Mouse (Mus musculus) ovary, adult 18-20 months (tissue): ENCODE measurements at regions not wholly inside any gene's neighbourhood (a gene's known extent, or its start where the extent isn't known, plus 50 kb on each side); places are given as distances from the start of the nearest gene placed in this dataset.
"Not testable (repeated sequence)": the region's sequence is repeated elsewhere in the genome, so short reads cannot be mapped to it uniquely, and the experiment has no call there.

Experiments used
- DNase-seq: peaks from one replicate; pipeline ENCODE4 v3.0.0; 2022; ENCODE audit warnings: low spot score, mixed read lengths

DNA sequence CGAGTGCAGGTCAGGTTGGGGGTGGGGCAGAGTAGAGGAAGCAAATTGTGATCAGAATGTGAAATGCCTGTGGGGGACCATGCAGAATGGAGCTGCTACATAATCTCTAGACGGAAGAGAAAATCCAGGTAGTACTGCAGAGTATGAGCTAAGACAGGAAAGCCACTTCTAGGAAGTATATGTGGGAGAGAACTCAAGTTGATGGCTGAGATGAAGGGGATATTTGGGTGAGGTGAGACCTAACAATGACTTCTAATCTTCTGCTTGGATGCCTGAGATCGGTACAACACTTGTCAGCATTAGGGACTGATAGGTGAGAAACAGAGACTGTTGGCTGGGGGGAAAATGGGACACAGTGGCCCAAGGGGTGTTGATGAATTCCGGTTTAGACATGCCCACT lies 81.4 kb upstream of the Cpsf6 start:
- DNase-seq, result no peak

GRCm38 (mm10) chr10:117460366-117460730 lies 80.5 kb upstream of the Cpsf6 start:
- DNase-seq, result no peak

DNA sequence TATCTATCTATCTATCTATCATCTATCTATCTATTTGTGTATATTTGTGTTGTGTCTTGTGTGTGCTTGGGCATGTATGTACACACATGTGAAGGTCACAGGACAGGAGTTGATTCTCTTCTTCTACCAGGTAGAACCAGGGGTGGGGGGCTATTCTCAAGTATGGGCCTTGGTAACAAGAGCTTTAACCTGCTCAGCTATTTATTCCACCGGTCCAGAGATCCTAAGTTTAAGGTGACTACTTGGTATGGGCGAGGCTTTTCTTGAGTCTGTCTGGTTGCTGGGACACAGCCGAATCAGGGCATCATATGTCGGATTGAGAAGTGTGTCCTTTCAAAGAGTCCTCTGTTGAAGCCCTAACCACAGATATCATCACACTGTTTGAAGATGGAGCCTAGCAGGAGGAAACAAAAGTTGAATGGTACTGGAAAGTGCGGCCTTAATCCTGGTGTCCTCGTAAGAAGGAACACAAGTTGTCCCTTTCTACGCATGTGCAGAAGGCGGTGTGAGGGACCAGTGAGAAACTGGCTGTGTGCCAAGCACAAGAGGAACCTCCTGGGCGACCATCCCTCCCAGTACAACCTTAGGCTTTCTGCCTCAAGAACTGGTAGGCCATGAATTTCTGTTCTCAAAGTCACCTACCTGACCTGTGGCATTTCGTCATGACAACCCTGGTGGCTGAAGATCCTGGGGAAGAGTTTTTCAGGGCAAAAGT lies 80.0 kb upstream of the Cpsf6 start:
- DNase-seq, result no peak

GRCm38 (mm10) chr10:117459041-117459475 lies 79.2 kb upstream of the Cpsf6 start:
- no peak for DNase-seq

DNA sequence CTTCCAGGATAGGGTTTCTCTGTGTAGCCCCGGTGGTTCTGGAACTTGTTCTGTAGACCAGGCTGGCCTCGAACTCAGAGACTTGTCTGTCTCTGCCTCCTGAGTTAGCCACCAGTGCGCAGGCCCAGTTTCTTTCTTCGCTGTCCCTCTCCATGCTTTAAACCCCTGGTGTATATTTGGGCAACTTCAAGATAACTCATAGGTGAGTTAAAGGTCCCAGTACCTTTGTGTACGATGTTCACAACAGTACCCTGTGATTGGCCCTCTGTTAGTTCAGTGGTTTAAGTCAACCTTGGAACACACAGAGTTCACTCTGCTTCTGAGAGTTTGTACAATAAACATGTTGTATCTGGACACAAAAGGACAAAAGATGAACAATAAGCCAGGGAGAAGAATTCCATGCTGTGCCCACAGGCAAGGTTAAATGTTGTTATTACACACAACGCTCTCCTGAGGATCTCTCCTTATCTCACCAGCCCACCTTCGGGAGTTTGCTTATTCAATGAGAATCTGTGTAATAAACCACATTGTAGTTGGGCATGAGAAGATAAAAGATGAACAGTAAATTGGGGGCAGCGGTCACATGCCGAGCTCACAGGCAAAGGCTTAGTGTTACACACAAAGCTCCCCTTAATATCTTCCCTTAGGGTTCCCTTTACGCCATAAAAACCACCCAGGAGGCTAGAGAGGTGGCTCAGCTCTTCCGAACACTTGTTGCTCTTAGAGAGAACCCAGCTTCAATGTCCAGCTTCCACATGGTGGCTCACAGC lies 78.6 kb upstream of the Cpsf6 start:
- DNase-seq, result no peak

- no peak for DNase-seq
Measured at GRCm38 (mm10) chr10:117457701-117457950, 77.8 kb upstream of the Cpsf6 start.

DNA sequence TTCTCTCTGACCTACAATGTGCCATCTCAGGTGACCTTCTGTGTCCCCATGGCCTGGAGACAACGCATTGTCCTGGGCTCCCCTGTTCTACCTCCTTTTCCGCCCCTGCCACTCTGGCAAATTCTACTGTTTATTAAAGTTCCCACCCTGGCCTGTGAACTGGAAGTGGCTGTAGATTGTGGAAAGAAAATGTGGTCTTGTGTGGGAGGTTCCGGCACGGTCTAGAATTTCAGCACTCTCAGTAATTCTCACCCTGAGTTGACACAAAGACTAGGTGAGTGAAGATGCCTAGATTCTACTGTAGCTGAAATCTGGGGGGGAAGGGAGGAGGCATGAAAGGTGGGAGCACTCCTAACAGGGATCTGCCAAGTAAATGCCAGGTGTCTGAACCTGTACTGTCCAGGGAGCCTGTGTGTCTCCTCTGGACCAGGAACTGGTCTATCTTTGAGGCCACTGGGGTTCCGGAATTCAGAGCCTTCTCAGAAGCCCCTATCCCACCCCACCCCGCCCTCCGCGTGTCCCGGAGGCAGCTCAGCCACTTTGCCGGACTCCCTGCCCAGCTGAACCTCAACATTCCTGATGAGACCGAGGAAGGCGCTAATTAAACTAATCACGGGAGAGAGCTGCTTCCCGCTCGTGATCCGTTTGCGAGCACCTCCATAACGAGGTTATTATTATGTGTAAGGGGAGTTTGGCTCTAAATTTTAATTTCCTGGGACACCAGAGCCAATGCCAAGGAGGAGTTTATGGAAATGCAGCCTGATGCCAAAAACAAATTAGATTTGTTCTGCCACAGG lies 77.3 kb upstream of the Cpsf6 start:
- DNase-seq, result no peak

- no peak for DNase-seq
Measured at GRCm38 (mm10) chr10:117456427-117456826, 76.6 kb upstream of the Cpsf6 start.

DNA sequence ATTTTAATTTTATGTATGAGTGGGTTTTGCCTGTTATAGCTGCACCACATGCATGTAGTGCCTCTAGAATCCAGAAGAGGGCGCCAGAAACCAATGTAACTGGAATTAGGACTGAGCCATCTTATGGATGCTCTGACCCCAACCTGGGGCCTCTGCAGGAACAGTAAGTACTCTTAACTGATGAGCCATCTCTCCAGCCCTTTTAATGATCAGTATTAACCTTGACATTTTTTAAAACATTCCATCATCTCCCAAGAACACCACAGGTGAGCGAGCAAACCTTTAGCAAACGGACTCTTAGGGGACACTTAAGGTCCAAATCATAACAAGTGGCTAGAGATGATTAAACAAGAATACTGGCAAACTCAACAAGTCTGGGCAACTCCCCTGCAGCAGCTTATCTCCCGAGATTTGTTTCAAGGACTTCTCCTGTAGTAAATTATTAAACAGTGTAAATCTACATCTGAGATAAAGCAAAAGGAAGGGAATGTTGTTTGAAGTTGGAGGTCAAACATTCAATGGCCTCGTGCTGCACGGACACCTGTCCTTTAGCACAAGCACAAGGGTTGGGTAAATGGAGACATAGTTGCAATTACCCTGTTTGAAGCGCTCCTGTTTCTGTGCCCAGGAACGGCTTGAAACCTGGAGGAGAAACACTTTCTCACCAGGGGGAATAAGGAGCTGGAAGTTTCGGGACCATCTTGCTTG lies 75.9 kb upstream of the Cpsf6 start:
- DNase-seq, result no peak

DNA sequence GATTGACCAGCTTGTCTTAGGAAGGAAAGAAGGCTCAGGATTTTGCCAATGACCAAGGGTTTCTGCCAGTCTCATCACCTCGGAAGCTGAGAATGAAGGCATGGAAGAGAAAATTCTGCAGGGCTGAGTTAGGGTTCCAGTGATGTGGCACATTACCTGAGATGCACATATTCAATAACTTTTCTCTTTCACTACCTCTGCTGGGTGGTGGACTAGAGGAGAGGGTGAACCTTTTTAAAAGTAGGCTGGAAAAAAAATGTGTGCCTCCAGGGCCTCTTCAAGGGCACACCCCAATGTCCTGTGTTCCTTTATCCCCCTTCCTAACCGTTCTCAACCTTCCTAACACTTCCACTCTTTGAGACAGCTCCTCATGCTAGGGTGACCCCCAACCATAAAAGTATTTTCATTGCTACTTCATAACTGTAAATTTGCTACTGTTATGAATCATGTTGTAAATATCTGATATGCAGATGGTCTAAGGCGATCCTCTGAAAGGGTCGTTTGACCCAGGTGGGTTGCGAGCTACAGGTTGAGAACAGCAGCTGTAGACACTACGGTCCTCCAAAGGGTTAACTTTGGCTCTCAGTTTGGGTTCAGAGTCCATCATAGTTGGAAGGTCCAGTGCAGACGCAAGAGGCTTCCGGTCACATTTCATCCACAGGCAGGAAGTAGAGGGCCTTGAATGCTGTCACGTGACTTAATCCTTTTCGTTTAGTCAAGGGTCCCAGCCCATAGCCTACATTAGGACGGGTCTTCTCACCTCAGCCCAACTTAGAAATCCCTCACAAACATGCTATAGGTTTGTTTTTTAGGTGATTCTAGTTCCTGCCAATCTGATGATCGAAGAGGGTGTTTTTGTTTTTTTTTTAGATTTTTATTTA lies 75.1 kb upstream of the Cpsf6 start:
- DNase-seq, result no peak

GRCm38 (mm10) chr10:117454171-117454500 lies 74.3 kb upstream of the Cpsf6 start:
- DNase-seq, result no peak

DNA sequence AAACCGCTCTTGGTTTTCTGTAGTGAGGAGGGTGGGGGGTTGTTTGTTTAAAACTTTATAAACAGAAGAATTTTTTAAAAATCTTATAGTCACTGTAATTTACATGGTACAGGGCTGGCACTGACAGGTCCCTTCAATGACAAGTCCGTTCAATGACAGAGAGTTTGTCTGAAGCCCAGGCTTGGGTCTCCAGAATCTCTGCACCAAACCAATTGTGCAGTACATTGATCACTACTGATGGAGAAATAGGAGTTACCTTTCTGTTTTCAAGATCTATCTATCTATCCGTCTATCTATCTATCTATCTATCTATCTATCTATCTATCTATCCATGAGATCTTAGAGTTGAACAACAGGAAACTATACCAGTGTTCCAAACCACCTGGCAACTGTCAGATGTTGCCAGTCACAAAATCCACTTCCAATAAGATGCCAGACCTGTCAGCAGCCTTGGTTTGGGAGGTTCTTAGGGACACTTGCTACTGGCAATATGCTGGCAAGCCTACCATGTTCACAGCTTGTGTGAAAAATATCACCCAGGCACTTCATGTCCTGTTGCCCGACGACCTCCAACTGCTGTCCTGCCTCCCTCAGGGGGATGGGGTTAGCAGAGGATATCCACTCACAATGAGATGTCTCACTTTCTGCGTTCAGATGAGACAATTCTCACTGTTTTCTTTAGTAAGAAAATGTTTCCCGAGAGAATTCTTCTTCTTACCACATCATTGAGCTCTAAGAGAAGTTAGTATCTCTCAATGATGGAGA lies 73.8 kb upstream of the Cpsf6 start:
- no peak for DNase-seq

GRCm38 (mm10) chr10:117452190-117452950 lies 72.6 kb upstream of the Cpsf6 start:
- no peak for DNase-seq

GRCm38 (mm10) chr10:117451396-117452185 lies 71.8 kb upstream of the Cpsf6 start:
- no peak for DNase-seq

GRCm38 (mm10) chr10:117450631-117451030 lies 70.8 kb upstream of the Cpsf6 start:
- DNase-seq, result no peak

- DNase-seq, result no peak
Measured at GRCm38 (mm10) chr10:117450240-117450569, 70.4 kb upstream of the Cpsf6 start.

GRCm38 (mm10) chr10:117449416-117450239 lies 69.8 kb upstream of the Cpsf6 start:
- DNase-seq, result no peak

- not testable (repeated sequence) for DNase-seq
Measured at GRCm38 (mm10) chr10:117448783-117449182, 69.0 kb upstream of the Cpsf6 start.
